Mouse (Mus musculus) kidney, postnatal 36 days (tissue): ENCODE measurements around the gene Tmem72.

ENCODE experiments used
- DNase-seq, 2 experiments: peaks; one replicate each; pipeline ENCODE4 v3.0.0; 2021 to 2022; ENCODE audit warnings: mixed read lengths in 2 of 2

Gene Tmem72

GRCm38 (mm10) chr6:116677321-116677720 is 39.4 kb downstream of the Tmem72 start:
- DNase-seq: no peak

- DNase-seq: peak in 1 of 2 experiments; percentile 40
These were observed 40.3 kb downstream of the Tmem72 start for GRCm38 (mm10) chr6:116676355-116676913.

GRCm38 (mm10) chr6:116674283-116674886 is 42.3 kb downstream of the Tmem72 start:
- DNase-seq: no peak

- DNase-seq: peak; percentile 64 to 83
These were observed 43.0 kb downstream of the Tmem72 start, which contains the start of gene Rassf4 for GRCm38 (mm10) chr6:116673471-116674282. Gene Rassf4 (minus strand): TSS chr6:116673952.

- DNase-seq: no peak
These were observed 44.4 kb downstream of the Tmem72 start for GRCm38 (mm10) chr6:116672349-116672748.

GRCm38 (mm10) chr6:116671768-116672167 is 44.9 kb downstream of the Tmem72 start:
- DNase-seq: no peak

GRCm38 (mm10) chr6:116671031-116671430 is 45.7 kb downstream of the Tmem72 start:
- no peak for DNase-seq

- peak in 1 of 2 experiments; percentile 59 for DNase-seq
These were observed 46.6 kb downstream of the Tmem72 start for GRCm38 (mm10) chr6:116670144-116670543.

GRCm38 (mm10) chr6:116668682-116669470 is 47.8 kb downstream of the Tmem72 start:
- DNase-seq: no peak

- no peak for DNase-seq
These were observed 49.3 kb downstream of the Tmem72 start for GRCm38 (mm10) chr6:116667382-116667781.

- DNase-seq: no peak
These were observed 49.8 kb downstream of the Tmem72 start for GRCm38 (mm10) chr6:116666892-116667291.

GRCm38 (mm10) chr6:116666085-116666750 is 50.5 kb downstream of the Tmem72 start:
- DNase-seq: no peak

GRCm38 (mm10) chr6:116664830-116665229 is 51.9 kb downstream of the Tmem72 start:
- DNase-seq: no peak

GRCm38 (mm10) chr6:116664031-116664430 is 52.7 kb downstream of the Tmem72 start:
- DNase-seq: no peak

GRCm38 (mm10) chr6:116663364-116663763 is 53.3 kb downstream of the Tmem72 start:
- DNase-seq: no peak

- DNase-seq: peak; percentile 62 to 81
These were observed 62.8 kb downstream of the Tmem72 start for GRCm38 (mm10) chr6:116653684-116654454.

- DNase-seq: no peak
These were observed 63.5 kb downstream of the Tmem72 start for GRCm38 (mm10) chr6:116653191-116653590.

GRCm38 (mm10) chr6:116651437-116652118 is 65.1 kb downstream of the Tmem72 start:
- DNase-seq: peak; percentile 70 to 81

GRCm38 (mm10) chr6:116650406-116650805 is 66.3 kb downstream of the Tmem72 start, which contains the start of gene Depp1:
Gene Depp1 (plus strand): TSS chr6:116650609.
- peak; percentile 84 to 92 for DNase-seq

GRCm38 (mm10) chr6:116649811-116650210 is 66.9 kb downstream of the Tmem72 start:
- DNase-seq: no peak

- peak; percentile 85 to 91 for DNase-seq
These were observed 69.0 kb downstream of the Tmem72 start for GRCm38 (mm10) chr6:116647763-116648162.
